Mouse (Mus musculus) thymus, postnatal 10 days (tissue): ENCODE data around the gene Gm16181.

Experiments
- DNase-seq, 2 experiments: peaks; one replicate each; pipeline ENCODE4 v3.0.0; 2021; ENCODE audit warnings: low spot score in 2 of 2

The Gm16181 gene

GRCm38 (mm10) chr17:35269653-35270347 lies 49.2 kb downstream of the Gm16181 start:
- no peak for DNase-seq

- no peak for DNase-seq
These were observed 51.6 kb downstream of the Gm16181 start for GRCm38 (mm10) chr17:35272249-35272648.
